Mouse (Mus musculus) lung, adult 2 months (tissue): Measurements from ENCODE around the gene Rhof.

Source experiments
- CTCF ChIP-seq: fragments of 200-500 bp; IDR thresholded peaks from 2 replicates; pipeline ENCODE4 v1.5.1; 2011; ENCODE audit warnings: mild to moderate bottlenecking, low read length, control low read depth; ENCODE audit not compliant: insufficient read depth
- POLR2A ChIP-seq: fragments of 200-500 bp; IDR thresholded peaks from 2 replicates; pipeline ENCODE4 v1.6.1; 2011; ENCODE audit warnings: low read depth, mild to moderate bottlenecking, control low read depth, low read length, borderline replicate concordance; ENCODE audit errors: extremely low read depth

- TF ChIP-seq CTCF (no peak), POLR2A (no peak)
Measured at GRCm38 (mm10) chr5:123125105-123125504, 7.4 kb downstream of the Rhof start.
